Mouse (Mus musculus) frontal cortex, postnatal 36 days (tissue): Measurements from ENCODE around the gene Mc3r.

Experiments used
- DNase-seq, 2 experiments: peaks; one replicate each; pipeline ENCODE4 v3.0.0; 2022; ENCODE audit warnings: low spot score in 2 of 2

The Mc3r gene

GRCm38 (mm10) chr2:172256418-172256817 lies 8.1 kb downstream of the Mc3r start:
- no peak for DNase-seq

GRCm38 (mm10) chr2:172256956-172257355 lies 8.7 kb downstream of the Mc3r start:
- DNase-seq: peak in 1 of 2 experiments; percentile 14

DNA sequence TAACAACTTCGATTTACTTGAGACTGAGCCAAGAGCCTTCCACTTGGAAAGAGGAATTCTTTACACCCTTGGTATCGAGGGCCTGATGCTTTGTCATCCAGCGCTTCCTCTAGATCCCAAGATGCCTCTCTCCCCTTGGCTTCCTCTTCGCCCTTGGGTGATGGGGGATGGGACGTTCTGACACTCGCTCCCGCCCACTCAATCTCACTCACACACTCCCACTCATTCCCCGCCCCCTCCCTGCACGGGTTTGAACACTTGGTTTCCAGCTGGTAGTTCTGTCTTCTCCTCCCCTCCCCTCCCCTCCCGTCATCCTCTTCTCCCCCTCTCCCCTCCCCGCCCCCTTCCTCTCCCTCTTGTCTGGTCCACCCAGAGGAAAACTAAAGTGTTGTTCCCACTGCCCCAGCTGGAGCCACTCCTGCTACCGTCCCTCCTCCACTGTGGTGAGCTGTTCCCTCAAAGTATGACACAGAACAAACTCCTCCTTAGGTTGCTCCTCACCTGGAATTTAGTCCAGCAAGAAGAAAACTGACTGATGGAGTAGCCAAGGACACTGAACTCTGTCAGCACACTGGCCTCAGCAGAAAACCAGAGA lies 9.3 kb downstream of the Mc3r start:
- DNase-seq: no peak

- no peak for DNase-seq
Observed at GRCm38 (mm10) chr2:172260064-172260463, 11.8 kb downstream of the Mc3r start.

- no peak for DNase-seq
Observed at GRCm38 (mm10) chr2:172261441-172261840, 13.1 kb downstream of the Mc3r start.

DNA sequence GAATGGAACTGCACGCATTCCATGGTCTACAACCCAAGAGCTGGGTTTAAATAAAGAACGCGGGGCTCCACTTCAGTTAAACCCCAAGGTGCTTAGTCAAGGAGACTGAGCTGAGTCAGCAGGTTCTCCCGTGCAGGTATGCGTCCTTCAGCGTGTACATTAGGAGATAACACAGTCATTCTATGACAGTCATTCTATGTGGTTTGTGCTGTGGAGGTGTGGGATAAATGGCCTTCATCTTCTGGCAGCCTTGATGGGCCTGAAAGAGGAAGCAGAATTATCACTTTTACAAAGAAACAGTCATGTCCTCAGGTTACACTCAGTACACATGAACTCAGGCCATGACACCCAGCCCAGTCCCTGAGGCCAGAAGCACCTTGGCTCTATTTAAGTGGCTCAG lies 14.9 kb downstream of the Mc3r start:
- DNase-seq: no peak

DNA sequence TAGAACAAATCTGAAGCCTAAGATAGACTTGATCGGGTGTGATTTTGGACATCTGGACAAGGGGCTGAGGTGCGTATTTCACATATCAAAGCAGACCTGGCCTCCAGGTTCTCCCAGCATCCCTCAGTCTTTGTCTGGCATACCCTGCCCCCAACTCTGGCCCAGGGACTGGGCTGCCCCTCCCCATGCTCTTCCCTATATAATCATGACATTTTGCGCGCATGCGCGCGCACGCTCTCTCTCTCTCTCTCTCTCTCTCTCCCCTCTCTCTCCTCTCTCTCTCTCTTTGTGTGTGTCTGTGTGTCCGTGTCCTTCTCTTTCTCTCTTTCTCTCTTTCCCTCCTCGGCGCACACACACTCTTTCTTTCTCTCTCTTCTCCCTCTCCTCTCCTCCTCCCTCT lies 21.6 kb downstream of the Mc3r start:
- DNase-seq: no peak

DNA sequence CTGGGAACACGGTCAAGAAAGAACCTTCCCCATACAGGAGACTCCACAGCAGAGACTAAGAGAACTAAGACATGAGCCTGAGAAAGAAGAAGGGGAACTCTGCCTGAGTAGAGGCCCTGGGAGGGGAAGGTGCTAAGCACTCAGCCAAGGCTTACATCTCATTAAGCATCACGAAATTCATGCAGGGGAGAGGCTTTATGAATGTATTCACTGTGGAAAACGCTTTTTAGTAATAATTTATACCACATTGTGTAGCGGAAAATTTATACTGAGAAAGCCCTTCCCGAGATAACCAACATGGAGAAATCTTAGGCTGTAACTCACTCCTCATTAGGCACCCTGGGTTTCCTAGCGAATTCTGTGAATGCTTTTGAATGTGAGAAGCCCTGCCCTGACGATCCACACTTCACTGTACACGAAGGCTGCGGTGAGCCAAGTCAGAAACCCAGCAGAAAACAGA lies 22.2 kb downstream of the Mc3r start:
- DNase-seq: no peak

GRCm38 (mm10) chr2:172270974-172271697 lies 22.8 kb downstream of the Mc3r start:
- no peak for DNase-seq

DNA sequence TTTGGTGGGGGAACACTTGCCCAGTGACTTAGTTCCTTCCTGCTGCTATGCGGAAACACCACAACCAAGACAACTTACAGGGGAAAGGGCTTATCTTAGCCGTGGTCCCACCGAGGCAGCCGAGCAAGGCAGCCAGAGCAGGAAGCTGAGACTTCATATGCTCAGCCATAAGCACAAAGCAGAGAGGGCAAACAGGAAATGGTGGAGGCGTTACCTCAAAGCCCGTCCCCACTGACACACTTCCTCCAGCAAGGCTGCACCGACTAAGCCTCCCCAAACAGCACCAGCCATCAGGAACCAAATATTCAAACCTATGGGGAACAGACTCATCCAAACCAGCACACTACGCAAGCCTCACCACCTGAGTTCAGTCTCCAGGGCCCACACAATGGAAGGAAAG lies 26.4 kb downstream of the Mc3r start:
- DNase-seq: no peak

DNA sequence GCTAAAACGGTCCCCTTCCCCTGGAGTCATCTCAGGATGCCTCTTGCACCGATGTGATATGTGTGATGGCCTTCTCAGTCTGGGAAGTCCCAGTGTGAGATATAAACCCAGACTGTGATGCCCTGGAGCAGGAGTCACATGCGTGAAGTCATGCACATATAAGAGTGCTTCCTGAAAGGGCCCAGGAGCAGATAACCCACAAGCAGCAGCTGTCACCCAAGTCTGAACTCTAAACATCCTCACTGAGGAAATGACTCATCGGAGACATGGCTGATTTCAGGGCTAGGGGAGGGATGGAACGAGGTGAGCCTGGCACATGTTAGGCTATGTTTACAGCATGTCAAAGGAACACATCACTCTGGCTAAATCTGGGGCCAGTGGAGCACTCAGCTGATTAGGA lies 27.9 kb downstream of the Mc3r start:
- DNase-seq: no peak

DNA sequence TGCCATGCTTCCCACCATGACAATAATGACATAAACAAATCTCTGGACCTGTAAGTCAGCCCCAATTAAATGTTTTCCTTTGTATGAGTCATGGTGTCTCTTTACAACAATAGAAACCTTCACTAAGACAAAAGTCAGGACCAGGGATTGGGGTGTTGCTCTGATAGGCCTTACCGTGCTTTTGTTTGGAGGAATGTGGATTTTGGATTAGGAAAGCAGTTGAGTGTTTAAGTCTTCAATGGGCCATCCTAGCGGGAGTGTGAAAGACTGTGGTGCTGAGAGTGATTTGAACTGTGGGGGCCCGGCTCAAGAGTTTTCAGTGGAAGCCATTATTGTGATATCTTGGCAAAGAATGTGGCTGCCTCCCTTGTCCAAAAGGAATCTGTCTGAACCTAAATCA lies 30.7 kb downstream of the Mc3r start:
- DNase-seq: no peak

DNA sequence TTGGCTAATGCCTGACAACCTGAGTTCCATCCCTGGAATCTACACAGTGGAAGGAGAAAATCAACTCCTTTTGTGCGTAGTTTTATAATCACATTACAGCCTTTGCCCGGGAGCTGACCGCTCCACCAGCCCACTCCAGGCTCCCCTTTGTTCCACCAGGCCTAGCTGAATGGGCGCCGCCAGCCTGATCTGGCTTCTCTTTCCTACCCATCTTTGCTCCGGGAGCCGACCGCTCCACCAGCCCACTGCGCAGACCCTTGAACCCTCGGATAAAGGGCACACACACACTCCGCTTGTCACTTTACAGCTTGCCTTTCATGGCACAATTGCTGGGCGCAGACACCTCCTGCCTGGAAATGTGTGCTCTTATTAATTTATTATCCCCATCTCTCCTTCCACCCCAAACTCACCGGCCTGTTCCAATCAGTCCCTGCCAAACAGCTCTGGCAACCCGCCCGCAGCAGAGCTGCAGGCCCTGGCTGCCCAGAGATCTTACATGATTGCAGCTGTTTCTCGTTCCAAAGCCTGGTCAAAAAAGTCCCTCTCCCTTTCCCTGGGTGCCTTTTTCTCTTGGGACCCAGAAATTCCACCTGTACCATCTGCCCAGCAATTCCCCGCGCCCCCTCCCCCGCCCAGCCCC lies 33.9 kb downstream of the Mc3r start:
- peak in 1 of 2 experiments; percentile 25 for DNase-seq

DNA sequence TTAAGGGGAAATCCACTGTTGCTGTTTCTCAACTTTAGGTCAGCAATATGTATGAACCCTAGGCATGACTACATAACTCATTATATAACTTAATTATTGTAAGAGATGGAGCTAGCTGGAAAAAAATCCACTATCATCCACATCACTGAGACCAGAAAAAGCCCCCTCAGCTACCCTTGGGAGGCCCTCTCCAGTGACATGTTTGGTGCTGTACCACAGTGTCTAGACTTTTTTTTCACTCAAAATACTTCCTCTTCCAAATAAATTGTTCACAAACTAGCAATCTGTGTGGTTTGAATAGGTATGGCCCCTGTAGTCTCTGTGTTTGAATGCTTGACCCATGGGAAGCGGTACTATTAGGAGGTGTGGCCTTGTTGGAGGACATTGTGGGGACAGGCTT lies 39.4 kb downstream of the Mc3r start:
- no peak for DNase-seq

DNA sequence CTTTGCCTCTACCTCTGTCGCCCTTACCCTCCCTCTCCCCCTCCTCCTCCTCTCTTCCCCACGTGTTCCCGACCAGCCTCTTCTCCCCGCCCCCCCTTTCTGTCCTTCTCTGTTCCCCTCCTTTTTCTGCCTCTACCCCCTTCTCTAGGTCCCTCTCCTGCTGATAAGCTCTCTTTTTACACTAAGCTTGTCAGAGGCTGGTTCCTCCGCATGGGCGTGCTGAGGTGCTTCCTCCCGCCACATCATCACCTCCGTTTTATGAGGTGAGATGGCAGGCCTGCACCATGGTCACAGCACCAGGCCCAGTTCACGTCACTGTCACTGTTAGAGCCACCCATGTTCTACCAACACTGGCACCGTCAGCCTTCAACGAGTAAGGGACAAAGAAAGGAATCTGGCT lies 40.7 kb downstream of the Mc3r start:
- no peak for DNase-seq

DNA sequence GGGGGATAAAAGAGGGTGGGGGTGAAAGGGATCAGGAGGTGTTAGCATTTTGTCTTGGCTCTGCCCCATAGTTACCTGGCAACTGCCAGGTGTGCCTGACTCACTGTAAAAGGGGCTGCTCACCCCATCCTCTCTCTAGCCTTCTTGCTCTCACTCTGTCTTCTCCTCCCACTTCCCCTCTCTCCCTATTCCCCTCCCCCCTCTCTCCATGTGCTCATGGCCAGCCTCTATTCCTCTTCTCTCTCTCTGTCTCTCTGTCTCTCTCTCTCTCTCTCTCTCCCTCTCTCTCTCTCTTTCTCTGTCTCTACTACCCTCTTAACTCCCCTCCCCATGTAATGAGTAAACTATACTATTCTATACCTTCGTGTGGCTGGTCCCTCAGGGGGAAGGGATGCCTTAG lies 41.3 kb downstream of the Mc3r start:
- DNase-seq: no peak

DNA sequence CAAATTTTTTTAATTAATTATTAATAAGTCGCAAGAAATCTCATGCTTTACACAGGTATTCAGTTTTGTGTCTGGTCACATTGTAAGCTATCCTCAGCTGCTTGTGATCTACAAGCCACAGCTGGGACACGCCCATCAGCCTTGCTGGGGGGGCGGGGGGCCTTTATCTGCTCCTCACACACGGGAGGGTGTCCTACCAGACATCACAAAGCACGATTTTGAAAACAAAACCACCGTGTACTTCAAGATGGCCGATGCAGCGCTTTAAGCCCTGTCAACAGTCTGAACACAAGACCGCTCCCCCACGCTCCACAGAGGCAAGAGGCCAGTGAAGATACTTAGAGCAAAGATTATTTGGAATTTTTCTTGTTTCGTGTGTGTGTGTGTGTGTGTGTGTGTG lies 42.2 kb downstream of the Mc3r start:
- DNase-seq: no peak

- no peak for DNase-seq
Observed at GRCm38 (mm10) chr2:172291025-172291424, 42.7 kb downstream of the Mc3r start.

DNA sequence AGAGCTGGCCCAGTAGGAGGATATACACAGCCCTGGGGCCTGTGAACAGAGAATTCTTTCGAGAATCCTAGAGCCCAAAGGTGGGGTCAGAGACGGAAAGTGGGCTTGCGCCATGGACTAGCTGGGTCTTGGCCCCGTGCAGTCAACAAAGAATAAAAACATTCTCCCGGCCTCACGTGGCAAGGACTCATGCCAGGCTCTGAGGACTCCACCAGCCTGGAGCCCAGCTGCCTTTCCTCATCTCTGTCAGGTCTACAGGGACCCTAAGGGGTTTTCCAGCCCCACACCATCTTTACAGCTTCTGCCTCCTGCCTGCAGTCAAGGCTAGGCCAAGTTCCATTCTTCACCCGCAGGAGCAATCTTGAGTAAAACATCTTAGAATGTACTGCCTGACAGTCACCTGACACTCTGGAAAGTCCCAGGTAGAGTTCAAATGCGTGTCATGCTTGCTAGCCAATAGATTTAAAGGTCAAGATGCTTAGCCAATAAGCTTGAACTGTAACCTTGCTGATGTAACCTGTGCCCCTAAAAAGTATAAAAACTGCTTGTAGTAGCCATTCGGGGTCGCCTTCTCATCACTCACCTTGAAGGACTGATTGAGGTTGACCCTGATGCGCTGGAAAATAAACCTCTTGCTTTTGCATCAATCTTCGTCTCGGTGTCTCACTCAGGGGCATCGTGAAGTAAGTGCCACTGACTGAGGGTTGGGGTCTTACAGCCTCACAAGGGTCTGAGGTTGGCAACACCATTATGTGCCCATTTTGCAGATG lies 43.6 kb downstream of the Mc3r start:
- DNase-seq: no peak

GRCm38 (mm10) chr2:172292525-172293405 lies 44.5 kb downstream of the Mc3r start:
- no peak for DNase-seq

DNA sequence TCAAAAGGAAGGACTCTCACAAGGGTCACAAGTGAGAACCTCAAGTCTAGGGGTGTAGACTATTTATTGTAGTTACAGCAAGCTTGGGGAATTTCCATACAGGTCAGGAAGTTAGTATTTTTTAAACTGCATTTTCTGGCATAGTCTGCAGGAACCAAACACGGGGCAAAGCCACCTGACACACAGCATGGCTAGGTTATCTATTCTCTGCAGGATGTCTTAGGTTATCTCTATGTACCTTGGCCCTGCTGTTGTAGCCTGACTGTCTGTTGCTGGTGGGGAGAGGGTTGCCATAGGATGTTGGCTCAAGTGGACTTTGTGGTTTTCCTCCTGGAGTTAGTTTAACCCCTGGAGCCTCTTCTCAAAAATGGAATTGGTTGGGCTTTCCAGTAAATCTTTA lies 49.8 kb downstream of the Mc3r start:
- DNase-seq: no peak
